Mouse (Mus musculus) hindbrain, postnatal 0 days (tissue): ENCODE results near the gene Rrp12. TPM values are rescaled to one million over a fixed set of nuclear protein-coding genes. Genes with fewer than 3 reads are reported as not detected.

ENCODE experiments used
- ATAC-seq: fragments of 200-750 bp; cut with Nextera tagmentation; 2 replicates; pipeline ENCODE4 v1.8.0; 2017; ENCODE audit warnings: mild to moderate bottlenecking, moderate TSS enrichment, moderate library complexity
- DNase-seq: peaks from one replicate; pipeline ENCODE4 v3.0.0-alpha.2; 2015; ENCODE audit warnings: low spot score
- H3K27ac ChIP-seq: fragments of 300-500 bp; sonication (generic); 2 replicates; pipeline ENCODE4 v1.5.1; 2014; ENCODE audit warnings: mild to moderate bottlenecking
- H3K27me3 ChIP-seq: fragments of 300-500 bp; sonication (generic); 2 replicates; pipeline ENCODE4 v1.6.1; 2014; ENCODE audit warnings: low read length, mixed read lengths; ENCODE audit not compliant: insufficient read depth
- H3K36me3 ChIP-seq: fragments of 300-500 bp; sonication (generic); 2 replicates; pipeline ENCODE4 v1.6.1; 2014; ENCODE audit warnings: low read length, mixed read lengths; ENCODE audit not compliant: insufficient read depth
- H3K4me1 ChIP-seq: fragments of 300-500 bp; sonication (generic); 2 replicates; pipeline ENCODE4 v1.6.1; 2014; ENCODE audit warnings: antibody characterized with exemption, low read length, mixed read lengths; ENCODE audit not compliant: insufficient read depth
- H3K4me2 ChIP-seq: fragments of 300-500 bp; sonication (generic); 2 replicates; pipeline ENCODE4 v1.6.1; 2014; ENCODE audit warnings: low read depth, mild to moderate bottlenecking, low read length, moderate library complexity, mixed read lengths
- H3K4me3 ChIP-seq: fragments of 300-500 bp; sonication (generic); 2 replicates; pipeline ENCODE4 v1.5.1; 2014; ENCODE audit warnings: low read length
- H3K9ac ChIP-seq: fragments of 300-500 bp; sonication (generic); replicated peaks from 2 replicates; pipeline ENCODE4 v1.6.1; 2014; ENCODE audit warnings: mild to moderate bottlenecking, low read length, moderate library complexity, mixed read lengths
- H3K9me3 ChIP-seq: fragments of 300-500 bp; sonication (generic); 2 replicates; pipeline ENCODE4 v1.6.1; 2016; ENCODE audit warnings: low read length, mixed read lengths
- CTCF ChIP-seq: IDR thresholded peaks from 2 replicates; pipeline ENCODE4 v1.5.1; 2016; ENCODE audit warnings: antibody characterized with exemption, control low read depth, low read depth
- WGBS: fragments of 180-500 bp; shearing (Covaris S2); extraction: QIAGEN DNeasy Blood & Tissue Kit; methylation state at CpG from one replicate; pipeline ENCODE4 v1.1.7; 2014; 5-methylcytosine and 5-hydroxymethylcytosine counted together
- polyA plus RNA-seq: library from polyadenylated mRNA; unstranded; fragments of >200 nt; fragmentation: Nextera tagmentation; extraction: Ambion mirVana; gene quantifications from 2 replicates; pipeline ENCODE4 v1.2.1, GENCODE M21; 2015
- total RNA-seq: library from RNA; depleted of rRNA; stranded (reverse); fragments of >200 nt; gene quantifications from 2 replicates; pipeline ENCODE4 v1.2.3, GENCODE M21; 2014

The Rrp12 gene
- total and polyA plus RNA-seq, 2 experiments from 2014 or later: 12.3 to 19.2 TPM

GRCm38 (mm10) chr19:41846366-41847090, 49.4 kb downstream of the Rrp12 start:
- 9% methylated on average over 21 of the region's 21 CpGs for WGBS
- peak overlapping the region; percentile 93 for H3K27ac ChIP-seq
- peak; percentile 22; the same call in 1 of the 2 replicates for TF ChIP-seq CTCF
- H3K4me3 ChIP-seq: peak overlapping the region; percentile 75
- peak overlapping the region; percentile 80 for H3K9ac ChIP-seq
- no peaks in the 10 kb centered on the region for H3K36me3 ChIP-seq
- H3K9me3 ChIP-seq: no peaks in the 10 kb centered on the region
- DNase-seq (peak; percentile 43), ATAC-seq (no peak)
- no peaks in the 10 kb centered on the region for H3K27me3 ChIP-seq
- peak overlapping the region; percentile 94 for H3K4me2 ChIP-seq
- H3K4me1 ChIP-seq: no peaks in the 10 kb centered on the region

- H3K4me1 ChIP-seq: no peaks in the 10 kb centered on the region
- H3K27ac ChIP-seq: no peak overlapping the region
- 83% methylated on average over 6 of the region's 6 CpGs for WGBS
- no peaks in the 10 kb centered on the region for H3K27me3 ChIP-seq
- peak; percentile 19; the same call in 1 of the 2 replicates for TF ChIP-seq CTCF
- no peaks in the 10 kb centered on the region for H3K36me3 ChIP-seq
- H3K9me3 ChIP-seq: no peaks in the 10 kb centered on the region
- H3K4me3 ChIP-seq: no peak overlapping the region
- no peak for ATAC-seq
- H3K9ac ChIP-seq: no peak overlapping the region
- no peak overlapping the region for H3K4me2 ChIP-seq
- no peak for DNase-seq
These were observed 51.6 kb downstream of the Rrp12 start for GRCm38 (mm10) chr19:41844345-41844744.

GRCm38 (mm10) chr19:41842706-41843105, 53.3 kb downstream of the Rrp12 start:
- Histone ChIP-seq H3K9me3 (no peaks in the 10 kb centered on the region), H3K27ac (no peak overlapping the region), H3K27me3 (no peaks in the 10 kb centered on the region), H3K4me1 (no peaks in the 10 kb centered on the region), H3K9ac (no peak overlapping the region), H3K4me3 (no peak overlapping the region), H3K36me3 (no peaks in the 10 kb centered on the region), H3K4me2 (no peak overlapping the region)
- DNase-seq (no peak), ATAC-seq (no peak)
- TF ChIP-seq CTCF: no peak
- 83% methylated on average over 4 of the region's 4 CpGs for WGBS

GRCm38 (mm10) chr19:41842196-41842595, 53.8 kb downstream of the Rrp12 start:
- DNase-seq (no peak), ATAC-seq (no peak)
- Histone ChIP-seq H3K9ac (no peak overlapping the region), H3K36me3 (no peaks in the 10 kb centered on the region), H3K27ac (no peak overlapping the region), H3K27me3 (no peaks in the 10 kb centered on the region), H3K4me3 (no peak overlapping the region), H3K4me2 (no peak overlapping the region), H3K4me1 (no peaks in the 10 kb centered on the region), H3K9me3 (no peaks in the 10 kb centered on the region)
- WGBS: 65% methylated on average over 4 of the region's 4 CpGs
- TF ChIP-seq CTCF: no peak

GRCm38 (mm10) chr19:41841105-41841750, 54.7 kb downstream of the Rrp12 start:
- H3K9me3 ChIP-seq: no peaks in the 10 kb centered on the region
- ATAC-seq: no peak
- H3K4me1 ChIP-seq: no peaks in the 10 kb centered on the region
- WGBS: 77% methylated on average over 7 of the region's 7 CpGs
- H3K4me2 ChIP-seq: no peak overlapping the region
- H3K36me3 ChIP-seq: no peaks in the 10 kb centered on the region
- no peak overlapping the region for H3K27ac ChIP-seq
- H3K4me3 ChIP-seq: no peak overlapping the region
- DNase-seq: no peak
- TF ChIP-seq CTCF: no peak
- no peaks in the 10 kb centered on the region for H3K27me3 ChIP-seq
- no peak overlapping the region for H3K9ac ChIP-seq

GRCm38 (mm10) chr19:41839685-41840084, 56.3 kb downstream of the Rrp12 start:
- Histone ChIP-seq H3K27ac (no peak overlapping the region), H3K9me3 (no peaks in the 10 kb centered on the region), H3K4me3 (no peak overlapping the region), H3K4me2 (no peak overlapping the region), H3K9ac (no peak overlapping the region), H3K27me3 (no peaks in the 10 kb centered on the region), H3K36me3 (no peaks in the 10 kb centered on the region), H3K4me1 (no peaks in the 10 kb centered on the region)
- 97% methylated on average over 3 of the region's 3 CpGs for WGBS
- ATAC-seq (no peak), DNase-seq (no peak)
- TF ChIP-seq CTCF: no peak

GRCm38 (mm10) chr19:41838808-41839207, 57.2 kb downstream of the Rrp12 start:
- no peak overlapping the region for H3K27ac ChIP-seq
- no peaks in the 10 kb centered on the region for H3K4me1 ChIP-seq
- no peaks in the 10 kb centered on the region for H3K27me3 ChIP-seq
- no peaks in the 10 kb centered on the region for H3K36me3 ChIP-seq
- H3K4me2 ChIP-seq: no peak overlapping the region
- no peaks in the 10 kb centered on the region for H3K9me3 ChIP-seq
- no peak for DNase-seq
- no peak overlapping the region for H3K4me3 ChIP-seq
- no peak for TF ChIP-seq CTCF
- ATAC-seq: no peak
- 81% methylated on average over 6 of the region's 6 CpGs for WGBS
- no peak overlapping the region for H3K9ac ChIP-seq
